Mouse (Mus musculus): ENCODE measurements around the gene Ccnd3. TPM values are rescaled to one million over a fixed set of nuclear protein-coding genes. Genes with fewer than 3 reads are reported as not detected.
A peak's percentile ranks its signal among the peaks of the same experiment; 100 is the strongest.

Gene Ccnd3
- polyA plus RNA-seq, 1 experiment, result 1,622 TPM

GRCm38 (mm10) chr17:47523211-47523682, 18.4 kb downstream of the Ccnd3 start:
- peaks cover 10% of the 10 kb centered on the region; the same call in 1 of the 2 replicates for H3K36me3 ChIP-seq (ENCODE audit: control insufficient read depth, insufficient read depth, low read length)
- peaks cover 82% of the 10 kb centered on the region for H3K4me1 ChIP-seq (replicated peaks; ENCODE audit: control insufficient read depth, insufficient read depth, low read length)
- TF ChIP-seq POLR2A (IDR thresholded peaks at IDR 0.05; ENCODE audit: control insufficient read depth, extremely low read depth, insufficient read depth, low read length, poor library complexity) (no peak), CTCF (IDR thresholded peaks at IDR 0.05; ENCODE audit: borderline replicate concordance, control insufficient read depth, extremely low read depth, insufficient read depth, low read length, poor library complexity) (peak; percentile 46; the same call in 1 of the 2 replicates)
- DNase-seq, result peak; percentile 61
- H3K4me3 ChIP-seq (ENCODE audit: control insufficient read depth, insufficient read depth, low read length), result peak overlapping the region; percentile 4
- peak overlapping the region; percentile 90 for H3K27ac ChIP-seq (ENCODE audit: control insufficient read depth, insufficient read depth, low read length)
- no peaks in the 10 kb centered on the region for H3K27me3 ChIP-seq (ENCODE audit: control insufficient read depth, insufficient read depth, low read length)
- WGBS, result 7% methylated on average over 18 of the region's 18 CpGs

- Histone ChIP-seq H3K27ac (ENCODE audit: control insufficient read depth, insufficient read depth, low read length) (peak overlapping the region; percentile 54), H3K4me1 (replicated peaks; ENCODE audit: control insufficient read depth, insufficient read depth, low read length) (peaks cover 85% of the 10 kb centered on the region), H3K4me3 (ENCODE audit: control insufficient read depth, insufficient read depth, low read length) (no peak overlapping the region), H3K36me3 (ENCODE audit: control insufficient read depth, insufficient read depth, low read length) (peaks cover 10% of the 10 kb centered on the region; the same call in 1 of the 2 replicates), H3K27me3 (ENCODE audit: control insufficient read depth, insufficient read depth, low read length) (no peaks in the 10 kb centered on the region)
- DNase-seq, result no peak
- TF ChIP-seq POLR2A (IDR thresholded peaks at IDR 0.05; ENCODE audit: control insufficient read depth, extremely low read depth, insufficient read depth, low read length, poor library complexity), result no peak
- no peak for TF ChIP-seq CTCF (IDR thresholded peaks at IDR 0.05; ENCODE audit: borderline replicate concordance, control insufficient read depth, extremely low read depth, insufficient read depth, low read length, poor library complexity)
- WGBS, result 57% methylated on average over 8 of the region's 8 CpGs
Measured at GRCm38 (mm10) chr17:47524055-47524454, 19.2 kb downstream of the Ccnd3 start.

DNA sequence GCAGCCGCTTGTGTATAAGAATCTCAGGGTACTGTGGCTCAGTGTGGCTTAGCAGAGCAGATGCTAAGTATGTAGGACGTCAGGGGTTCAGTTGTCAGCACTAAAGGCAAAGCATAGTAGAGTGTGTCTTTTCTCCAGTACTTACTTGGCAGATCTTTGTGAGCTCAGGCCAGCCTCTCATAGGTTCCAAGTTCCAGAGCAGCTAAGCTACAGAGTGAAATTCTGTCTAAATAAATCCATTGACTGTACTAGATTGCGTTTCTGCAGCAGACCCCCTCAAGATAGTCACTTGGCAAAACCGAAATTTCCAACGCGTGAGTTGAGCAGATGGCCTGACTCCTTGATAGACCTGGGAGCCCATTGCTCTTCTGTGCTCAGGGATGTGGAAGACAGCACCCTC, 20.1 kb downstream of the Ccnd3 start:
- DNase-seq, result no peak
- Histone ChIP-seq H3K4me1 (replicated peaks; ENCODE audit: control insufficient read depth, insufficient read depth, low read length) (peaks cover 86% of the 10 kb centered on the region), H3K36me3 (ENCODE audit: control insufficient read depth, insufficient read depth, low read length) (peaks cover 10% of the 10 kb centered on the region; the same call in 1 of the 2 replicates), H3K4me3 (ENCODE audit: control insufficient read depth, insufficient read depth, low read length) (no peak overlapping the region), H3K27ac (ENCODE audit: control insufficient read depth, insufficient read depth, low read length) (peak overlapping the region; percentile 54; the same call in 1 of the 2 replicates), H3K27me3 (ENCODE audit: control insufficient read depth, insufficient read depth, low read length) (no peaks in the 10 kb centered on the region)
- no peak for TF ChIP-seq CTCF (IDR thresholded peaks at IDR 0.05; ENCODE audit: borderline replicate concordance, control insufficient read depth, extremely low read depth, insufficient read depth, low read length, poor library complexity)
- TF ChIP-seq POLR2A (IDR thresholded peaks at IDR 0.05; ENCODE audit: control insufficient read depth, extremely low read depth, insufficient read depth, low read length, poor library complexity), result no peak
- 90% methylated on average over 6 of the region's 6 CpGs for WGBS

- peak; percentile 41 for DNase-seq
- H3K27me3 ChIP-seq (ENCODE audit: control insufficient read depth, insufficient read depth, low read length), result no peaks in the 10 kb centered on the region
- peaks cover 16% of the 10 kb centered on the region for H3K36me3 ChIP-seq (ENCODE audit: control insufficient read depth, insufficient read depth, low read length)
- H3K27ac ChIP-seq (ENCODE audit: control insufficient read depth, insufficient read depth, low read length), result peak overlapping the region; percentile 93
- TF ChIP-seq CTCF (IDR thresholded peaks at IDR 0.05; ENCODE audit: borderline replicate concordance, control insufficient read depth, extremely low read depth, insufficient read depth, low read length, poor library complexity) (no peak), POLR2A (IDR thresholded peaks at IDR 0.05; ENCODE audit: control insufficient read depth, extremely low read depth, insufficient read depth, low read length, poor library complexity) (no peak)
- peaks cover 85% of the 10 kb centered on the region for H3K4me1 ChIP-seq (replicated peaks; ENCODE audit: control insufficient read depth, insufficient read depth, low read length)
- 53% methylated on average over 17 of the region's 17 CpGs for WGBS
- H3K4me3 ChIP-seq (ENCODE audit: control insufficient read depth, insufficient read depth, low read length), result peak overlapping the region; percentile 5; the same call in 1 of the 2 replicates
Measured at GRCm38 (mm10) chr17:47526856-47527520, 22.1 kb downstream of the Ccnd3 start.

- WGBS, result 20% methylated on average over 10 of the region's 10 CpGs
- Histone ChIP-seq H3K27ac (ENCODE audit: control insufficient read depth, insufficient read depth, low read length) (peak overlapping the region; percentile 93), H3K36me3 (ENCODE audit: control insufficient read depth, insufficient read depth, low read length) (peaks cover 16% of the 10 kb centered on the region), H3K27me3 (ENCODE audit: control insufficient read depth, insufficient read depth, low read length) (no peaks in the 10 kb centered on the region), H3K4me3 (ENCODE audit: control insufficient read depth, insufficient read depth, low read length) (peak overlapping the region; percentile 5), H3K4me1 (replicated peaks; ENCODE audit: control insufficient read depth, insufficient read depth, low read length) (peaks cover 85% of the 10 kb centered on the region)
- DNase-seq, result peak; percentile 60
- TF ChIP-seq POLR2A (IDR thresholded peaks at IDR 0.05; ENCODE audit: control insufficient read depth, extremely low read depth, insufficient read depth, low read length, poor library complexity), result peak; percentile 36; the same call in 1 of the 2 replicates
- TF ChIP-seq CTCF (IDR thresholded peaks at IDR 0.05; ENCODE audit: borderline replicate concordance, control insufficient read depth, extremely low read depth, insufficient read depth, low read length, poor library complexity), result no peak
Measured at GRCm38 (mm10) chr17:47527581-47528300, 22.9 kb downstream of the Ccnd3 start.

GRCm38 (mm10) chr17:47528919-47529318, 24.1 kb downstream of the Ccnd3 start:
- Histone ChIP-seq H3K4me3 (ENCODE audit: control insufficient read depth, insufficient read depth, low read length) (no peak overlapping the region), H3K36me3 (ENCODE audit: control insufficient read depth, insufficient read depth, low read length) (peaks cover 16% of the 10 kb centered on the region), H3K27me3 (ENCODE audit: control insufficient read depth, insufficient read depth, low read length) (no peaks in the 10 kb centered on the region), H3K4me1 (replicated peaks; ENCODE audit: control insufficient read depth, insufficient read depth, low read length) (peaks cover 83% of the 10 kb centered on the region), H3K27ac (ENCODE audit: control insufficient read depth, insufficient read depth, low read length) (peak overlapping the region; percentile 93)
- peak; percentile 42 for DNase-seq
- no peak for TF ChIP-seq POLR2A (IDR thresholded peaks at IDR 0.05; ENCODE audit: control insufficient read depth, extremely low read depth, insufficient read depth, low read length, poor library complexity)
- no peak for TF ChIP-seq CTCF (IDR thresholded peaks at IDR 0.05; ENCODE audit: borderline replicate concordance, control insufficient read depth, extremely low read depth, insufficient read depth, low read length, poor library complexity)
- 76% methylated on average over 8 of the region's 8 CpGs for WGBS

All from thymus, adult 2 months (tissue).